Mouse (Mus musculus): ENCODE measurements around the gene Ift81. TPM values are rescaled to one million over a fixed set of nuclear protein-coding genes. Genes with fewer than 3 reads are reported as not detected.

Ift81 gene
- total RNA-seq, 2 experiments from 2014 or later = 9.7 to 19.0 TPM

- no peak for DNase-seq
Observed at GRCm38 (mm10) chr5:122547810-122548209, 66.5 kb downstream of the Ift81 start.

DNA sequence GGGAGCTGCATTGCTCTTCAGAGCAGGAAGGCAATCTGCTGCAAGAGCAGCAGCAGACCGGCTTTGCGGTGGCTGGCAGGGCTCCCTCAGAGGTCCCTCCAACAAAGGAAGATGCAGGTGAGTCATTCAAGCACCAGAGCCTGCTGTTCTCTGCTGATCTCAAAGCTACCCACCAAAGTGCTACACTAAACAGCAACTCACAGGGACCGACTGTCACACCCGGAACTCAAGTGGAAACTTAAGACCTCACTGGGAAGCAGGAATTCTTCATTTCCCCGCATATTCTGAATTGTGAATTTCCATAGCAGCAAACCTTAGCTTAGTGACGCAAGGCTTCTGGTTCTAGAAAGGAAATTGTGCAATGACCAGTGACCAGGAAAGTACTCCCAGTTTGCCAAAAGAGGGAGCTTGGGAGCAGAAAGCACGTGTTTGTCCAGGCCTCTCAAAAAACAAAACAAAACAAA, 67.0 kb downstream of the Ift81 start:
- peak; percentile 77 for DNase-seq

GRCm38 (mm10) chr5:122543392-122543791, 70.9 kb downstream of the Ift81 start:
- DNase-seq = no peak

DNA sequence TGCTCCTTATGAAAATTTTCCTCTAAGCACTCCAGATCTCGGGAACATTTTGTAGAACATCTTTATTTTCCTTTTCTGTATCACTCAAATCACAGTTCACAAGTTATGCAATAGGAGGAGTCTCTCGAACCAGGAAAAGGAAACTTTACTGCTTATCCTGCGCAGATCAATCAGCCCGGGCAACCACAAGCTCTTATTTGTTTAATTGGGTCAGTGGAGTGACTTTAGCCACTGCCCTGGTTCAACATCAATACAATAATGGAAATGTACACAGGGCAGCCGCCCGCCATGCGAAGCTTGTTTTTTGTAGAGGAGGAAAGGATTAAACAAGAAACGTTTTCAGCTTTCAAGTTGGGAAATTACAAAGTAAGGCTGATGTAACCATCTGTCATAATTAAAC, 72.4 kb downstream of the Ift81 start:
- DNase-seq = no peak

- DNase-seq = no peak
Observed at GRCm38 (mm10) chr5:122538077-122538476, 76.2 kb downstream of the Ift81 start.

GRCm38 (mm10) chr5:122537654-122538053, 76.7 kb downstream of the Ift81 start:
- no peak for DNase-seq

DNA sequence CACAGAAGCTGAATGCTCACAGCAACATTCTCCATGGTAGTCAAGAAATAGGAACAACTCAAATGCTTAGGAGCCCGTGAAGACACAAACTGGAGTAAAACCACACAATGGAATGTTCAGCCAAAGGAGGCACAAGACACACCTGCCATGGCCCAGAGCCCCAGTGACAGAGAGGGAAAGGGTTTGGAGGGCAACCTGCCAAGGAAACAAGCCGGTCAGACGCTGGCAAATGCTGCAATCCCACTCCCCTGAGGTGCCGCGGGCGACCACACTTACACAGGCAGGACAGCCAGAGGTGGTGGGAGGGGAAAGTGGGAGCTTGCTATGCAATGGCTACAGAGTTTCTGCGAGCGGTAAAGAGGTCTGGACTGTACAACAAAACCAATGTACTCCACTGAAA, 80.4 kb downstream of the Ift81 start:
- DNase-seq = no peak

DNA sequence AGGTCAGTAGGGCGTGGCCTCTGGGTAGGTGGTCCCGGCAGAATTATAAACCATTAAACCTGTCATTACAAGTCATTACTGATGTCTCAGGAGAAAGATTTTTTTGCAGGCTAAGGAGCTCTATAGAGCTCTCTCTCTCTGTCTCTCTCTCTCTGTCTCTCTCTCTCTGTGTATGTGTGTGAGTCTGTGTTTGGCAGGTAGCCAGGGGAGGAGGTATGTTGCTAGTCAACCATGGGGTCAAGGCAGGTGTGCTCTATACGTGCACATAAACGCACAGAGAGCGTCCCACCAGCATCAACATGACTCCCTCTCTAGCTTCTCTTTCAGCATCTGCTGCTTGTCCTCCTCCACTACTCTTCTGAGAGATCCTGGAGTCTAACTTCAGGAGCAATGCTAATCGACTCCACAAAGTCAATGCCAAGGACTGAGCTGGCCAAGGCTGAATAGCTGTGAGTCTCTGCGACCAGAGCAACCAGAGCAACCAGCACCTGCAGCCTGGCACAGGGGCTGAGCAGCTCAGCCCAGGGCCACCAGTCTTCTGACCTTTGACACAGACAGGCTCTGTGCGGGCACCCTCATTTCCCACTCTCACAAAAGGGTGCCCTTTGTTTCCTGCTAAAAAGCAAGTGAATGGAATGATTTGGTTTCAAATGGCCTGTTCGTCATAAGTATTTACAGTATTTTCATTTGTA, 84.3 kb downstream of the Ift81 start:
- DNase-seq = peak; percentile 38 to 61

GRCm38 (mm10) chr5:122529316-122529715, 85.0 kb downstream of the Ift81 start:
- peak; percentile 62 to 84 for DNase-seq

- DNase-seq = no peak
Observed at GRCm38 (mm10) chr5:122528591-122528990, 85.7 kb downstream of the Ift81 start.

GRCm38 (mm10) chr5:122527761-122528160, 86.6 kb downstream of the Ift81 start:
- no peak for DNase-seq

- DNase-seq = peak in 1 of 2 experiments; percentile 39
Observed at GRCm38 (mm10) chr5:122526878-122527730, 87.2 kb downstream of the Ift81 start.

DNA sequence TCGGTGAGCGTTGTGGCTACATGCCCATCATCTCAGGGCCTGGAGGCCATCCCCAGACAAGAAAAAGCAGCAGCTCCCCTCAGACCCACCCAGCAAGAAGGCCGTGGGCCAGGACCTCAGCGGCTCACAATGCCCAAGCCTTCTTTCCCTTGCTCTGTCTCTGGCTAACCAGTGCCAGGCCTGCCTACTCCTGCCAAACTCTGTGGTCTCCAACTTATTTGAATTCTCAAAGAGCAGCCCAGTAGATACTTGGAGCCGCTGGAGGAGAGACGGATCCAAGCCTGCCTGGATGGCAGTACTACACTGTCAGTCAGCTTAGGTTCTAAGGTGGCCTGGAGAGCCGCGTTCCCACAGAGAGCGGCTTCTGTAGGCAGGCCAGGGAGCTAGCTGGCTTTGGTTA, 87.9 kb downstream of the Ift81 start:
- DNase-seq = no peak

DNA sequence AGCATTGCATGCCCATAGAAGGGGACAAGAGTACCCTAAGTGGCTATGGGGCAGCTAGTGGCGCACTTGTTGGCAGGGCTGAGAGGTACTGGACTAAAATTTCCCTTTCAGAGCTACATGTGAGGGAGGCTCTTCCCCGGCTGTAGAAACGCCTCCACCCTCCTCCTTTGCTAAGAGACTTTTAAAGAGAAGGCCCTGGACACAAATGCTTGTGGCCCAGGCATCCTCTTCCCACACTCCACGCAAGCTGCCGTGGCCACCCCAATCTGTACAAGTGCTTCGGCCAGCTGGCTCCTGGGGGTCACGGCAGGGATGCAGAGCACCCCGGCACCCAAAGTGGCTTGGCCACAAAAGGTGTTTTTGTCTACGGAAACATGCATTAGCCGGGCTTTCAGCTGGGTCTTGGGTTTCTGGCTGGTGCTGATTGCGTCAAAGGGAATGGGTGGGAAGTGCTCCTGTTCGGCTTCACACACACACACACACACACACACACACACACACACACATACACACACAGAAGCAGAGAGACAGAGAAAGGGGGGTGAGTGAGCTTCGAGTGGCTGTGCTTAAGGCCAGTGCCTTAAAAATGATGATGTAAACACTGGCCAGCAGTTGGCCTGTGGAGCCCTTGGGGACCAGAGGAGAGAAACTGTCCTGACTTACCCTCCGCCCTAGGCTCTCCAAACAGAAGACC, 88.9 kb downstream of the Ift81 start:
- DNase-seq = no peak

DNA sequence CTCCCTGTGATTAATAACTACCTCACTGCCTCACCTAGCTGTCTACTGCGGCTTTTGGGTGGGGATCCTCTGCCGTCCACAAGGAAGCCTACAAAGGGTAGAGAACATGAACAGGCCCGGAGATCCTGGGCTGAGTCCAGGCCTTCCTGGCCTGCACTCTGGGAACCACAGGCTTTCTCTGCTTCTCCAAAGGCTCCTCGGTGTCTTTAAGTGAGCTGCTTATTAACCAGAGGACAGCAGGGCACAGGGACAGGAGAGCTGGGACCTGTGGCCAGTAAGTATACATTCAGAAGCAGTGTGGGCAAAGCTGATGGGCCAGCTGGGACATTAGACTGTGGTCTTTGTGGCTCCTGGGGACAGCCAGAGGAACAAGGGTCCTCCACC, 89.5 kb downstream of the Ift81 start:
- no peak for DNase-seq

DNA sequence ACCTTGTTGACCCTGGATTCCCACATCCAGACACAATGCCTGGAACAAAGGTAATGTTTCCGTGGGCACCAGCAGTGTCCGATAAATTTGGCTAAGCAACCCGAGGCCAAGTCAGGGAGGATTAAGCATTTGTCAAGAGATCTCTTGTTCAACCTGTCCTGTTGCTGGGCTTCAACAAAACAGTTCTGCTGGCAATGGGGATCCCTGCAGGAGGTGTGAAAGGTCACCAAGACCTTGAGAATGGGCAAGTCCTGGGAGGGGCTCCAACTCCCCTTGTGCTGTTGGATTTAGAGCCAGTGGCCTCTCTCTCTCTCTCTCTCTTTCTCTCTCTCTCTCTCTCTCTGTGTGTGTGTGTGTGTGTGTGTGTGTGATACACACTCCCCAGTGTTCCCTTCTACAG, 90.1 kb downstream of the Ift81 start:
- peak; percentile 42 to 49 for DNase-seq

- no peak for DNase-seq
Observed at GRCm38 (mm10) chr5:122521130-122521473, 93.2 kb downstream of the Ift81 start.

DNA sequence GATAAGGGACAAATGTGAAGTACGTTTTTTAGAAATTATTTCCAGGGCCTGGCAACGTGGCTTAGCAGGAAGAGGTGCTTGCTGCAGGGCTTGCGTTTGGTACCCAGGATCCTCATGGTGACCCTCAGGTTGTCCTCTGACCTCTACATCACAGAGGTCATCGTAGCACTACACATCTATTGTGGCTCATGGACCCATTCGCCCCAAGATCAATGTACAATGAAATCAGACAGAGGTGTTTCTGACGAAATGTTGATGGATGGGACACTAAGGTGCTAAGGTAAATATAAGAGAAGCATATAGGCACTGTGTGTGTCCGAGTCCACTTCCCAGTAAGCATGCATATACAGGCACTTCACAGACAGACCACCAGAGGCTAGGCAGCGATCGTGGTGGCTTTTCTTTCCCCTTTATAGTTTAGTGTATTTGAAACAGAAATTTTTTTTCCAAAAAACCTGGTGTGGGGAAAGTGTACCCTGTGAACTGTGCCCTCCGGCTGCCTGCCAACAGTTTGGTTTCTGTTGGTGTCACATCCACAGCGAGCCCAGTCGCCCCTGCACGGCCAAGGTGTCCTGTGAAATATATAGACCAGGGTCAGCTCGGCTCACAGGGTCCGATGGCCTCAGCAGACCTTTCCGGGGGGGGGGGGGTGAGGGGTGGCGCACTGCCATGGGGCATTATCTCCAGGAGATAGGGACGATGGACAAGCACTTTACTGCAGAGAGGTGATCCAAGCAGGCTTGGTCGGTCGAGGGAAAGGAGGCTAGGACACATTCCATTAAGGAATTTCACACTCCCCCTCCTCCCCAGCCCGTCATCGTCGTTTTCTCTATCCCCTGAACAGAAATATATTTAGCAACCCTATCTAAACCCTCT, 93.8 kb downstream of the Ift81 start:
- no peak for DNase-seq

DNA sequence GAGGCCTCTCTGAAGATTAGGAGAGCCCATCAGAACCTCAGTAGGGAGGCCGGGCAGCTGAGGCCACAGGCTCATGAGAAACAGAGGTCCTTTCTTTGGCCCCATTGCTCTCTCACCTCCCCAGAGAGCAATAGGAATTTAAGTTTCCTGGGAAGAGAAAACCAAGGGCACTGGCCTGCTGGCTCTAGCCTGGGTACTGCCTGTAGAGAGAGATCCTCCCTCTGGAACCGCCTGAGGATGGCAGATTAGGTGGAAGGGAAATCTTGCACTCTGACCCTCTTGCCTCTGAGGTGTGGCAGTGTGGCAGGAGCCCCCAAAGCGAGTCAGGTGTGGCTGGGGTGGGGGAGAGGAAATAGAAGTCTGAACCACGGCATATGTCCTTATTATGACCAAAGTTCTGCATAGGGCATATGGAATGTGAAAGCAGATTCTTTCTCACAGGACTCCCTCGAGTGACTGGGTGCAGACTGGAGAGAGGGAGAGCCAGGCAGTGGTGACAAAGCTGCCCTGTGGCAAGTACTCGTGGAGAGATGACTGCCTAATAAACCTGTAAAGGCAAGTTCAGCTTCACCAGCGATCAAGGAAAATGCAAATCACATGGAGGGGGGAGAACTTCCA, 95.2 kb downstream of the Ift81 start:
- no peak for DNase-seq

DNA sequence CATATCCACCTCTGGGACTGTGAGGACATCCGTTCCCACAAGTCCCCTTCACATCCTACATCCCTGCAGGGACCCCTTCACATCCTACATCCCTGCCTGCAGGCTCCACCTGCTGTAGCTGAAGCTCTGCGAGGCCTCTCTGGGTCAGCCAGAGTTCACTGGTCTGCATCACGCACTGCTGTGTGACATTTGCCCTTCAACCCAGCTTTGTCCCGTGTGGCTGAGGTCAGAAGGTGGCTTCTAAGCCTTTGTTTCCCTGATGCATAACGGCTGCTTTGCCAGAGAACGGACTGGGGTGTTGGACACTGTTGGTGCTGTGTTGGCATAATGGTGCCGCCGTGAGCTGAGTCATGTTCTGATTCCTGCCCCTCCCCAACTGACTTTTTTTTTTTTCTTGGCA, 96.1 kb downstream of the Ift81 start:
- DNase-seq = no peak

DNA sequence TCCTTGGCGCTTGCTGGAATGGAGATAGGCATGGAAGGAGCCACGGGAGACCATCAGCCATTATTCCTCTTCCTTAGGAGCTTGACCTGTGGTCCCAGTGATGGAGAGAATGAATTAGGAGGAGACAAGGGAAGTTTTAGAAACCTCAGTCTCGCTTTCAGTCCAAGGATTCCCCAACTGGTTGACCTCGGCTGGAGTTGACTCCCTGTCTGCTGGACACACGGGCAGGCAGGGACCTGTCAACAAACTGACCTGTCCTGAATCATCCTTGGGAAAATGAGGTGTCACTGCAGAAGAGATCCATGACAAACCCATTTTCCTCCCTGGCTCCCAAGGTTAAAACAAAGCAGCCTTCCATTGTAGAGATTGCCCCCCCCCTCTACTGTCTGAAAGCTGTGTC, 97.4 kb downstream of the Ift81 start:
- DNase-seq = no peak
